Mouse (Mus musculus): ENCODE measurements around the gene Fgf18.
A peak's percentile ranks its signal among the peaks of the same experiment; 100 is the strongest.

Fgf18 gene

GRCm38 (mm10) chr11:33150364-33150763, 3.2 kb upstream of the Fgf18 start:
- DNase-seq (ENCODE audit: low spot score) = no peak

GRCm38 (mm10) chr11:33149453-33149852, 2.3 kb upstream of the Fgf18 start:
- no peak for DNase-seq (ENCODE audit: low spot score)

GRCm38 (mm10) chr11:33149088-33149436, 1.9 kb upstream of the Fgf18 start:
- no peak for DNase-seq (ENCODE audit: low spot score)

- peak; percentile 69 for DNase-seq (ENCODE audit: low spot score)
These were observed 1.3 kb upstream of the Fgf18 start for GRCm38 (mm10) chr11:33148338-33149087.

GRCm38 (mm10) chr11:33147572-33148337, 555 bp upstream of the Fgf18 start:
- peak; percentile 43 for DNase-seq (ENCODE audit: low spot score)

- DNase-seq (ENCODE audit: low spot score) = peak; percentile 46
These were observed 509 bp downstream of the Fgf18 start for GRCm38 (mm10) chr11:33146651-33147131.

DNA sequence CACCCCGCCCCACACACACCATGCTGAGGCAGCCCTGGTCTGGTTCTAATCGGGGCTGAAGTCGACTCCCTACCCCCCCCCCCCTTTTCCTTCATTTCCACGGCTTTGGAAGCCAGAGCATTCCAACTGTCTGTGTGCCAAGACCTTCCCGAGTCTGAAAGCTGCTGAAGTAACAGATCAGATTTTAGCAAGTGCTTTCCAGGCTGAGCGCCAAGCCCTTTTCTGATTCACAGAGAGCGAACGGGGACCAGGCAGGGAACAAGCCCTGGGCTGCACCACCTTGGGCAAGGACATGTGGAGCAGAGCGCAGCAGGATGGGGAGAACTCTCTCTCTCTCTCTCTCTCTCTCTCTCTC, 1.1 kb downstream of the Fgf18 start:
- peak; percentile 72 for DNase-seq (ENCODE audit: low spot score)

GRCm38 (mm10) chr11:33145201-33146142, 1.7 kb downstream of the Fgf18 start:
- no peak for DNase-seq (ENCODE audit: low spot score)

DNA sequence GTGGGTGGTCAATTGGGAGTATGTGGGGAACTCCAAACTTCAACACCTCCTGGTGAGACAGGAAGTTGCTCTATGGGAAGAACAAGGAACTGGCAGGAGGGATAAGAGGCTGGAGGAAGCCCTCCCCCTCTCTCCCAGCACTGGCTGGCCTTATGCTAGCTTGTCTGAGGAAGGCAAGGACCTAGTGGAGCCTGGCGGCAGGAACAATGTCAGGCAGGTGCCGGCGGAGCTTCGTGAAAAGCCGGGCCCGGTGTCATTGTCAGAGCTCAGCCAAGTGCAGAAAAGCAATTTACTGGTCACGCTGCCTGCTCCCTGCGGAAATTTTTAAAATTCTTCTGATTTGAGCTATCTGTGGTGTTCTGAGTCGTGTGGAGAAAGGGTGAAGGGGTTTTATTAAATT, 3.3 kb downstream of the Fgf18 start:
- DNase-seq (ENCODE audit: low spot score) = no peak

DNA sequence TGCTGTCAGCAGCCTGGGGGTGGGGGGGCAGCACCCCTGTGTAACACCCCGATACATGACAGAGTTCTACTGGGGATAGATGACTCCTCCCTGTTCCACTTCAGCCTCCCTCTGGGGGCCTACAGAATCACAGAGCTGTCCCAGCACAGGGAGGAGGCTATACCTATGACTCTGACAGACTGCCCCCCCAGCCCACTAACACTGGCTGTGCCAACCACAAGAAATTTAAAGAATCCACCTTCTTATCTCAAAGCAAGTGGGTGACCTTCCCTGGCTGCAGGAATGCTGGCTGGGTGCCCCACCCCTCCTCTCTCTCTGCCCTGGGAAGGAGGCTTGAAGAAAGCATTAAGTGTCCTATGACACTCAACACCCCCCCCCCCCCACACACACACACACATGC, 4.4 kb downstream of the Fgf18 start:
- no peak for DNase-seq (ENCODE audit: low spot score)

- DNase-seq (ENCODE audit: low spot score) = no peak
These were observed 7.1 kb downstream of the Fgf18 start for GRCm38 (mm10) chr11:33140111-33140460.

- no peak for DNase-seq (ENCODE audit: low spot score)
These were observed 7.6 kb downstream of the Fgf18 start for GRCm38 (mm10) chr11:33139458-33140110.

GRCm38 (mm10) chr11:33138686-33139085, 8.5 kb downstream of the Fgf18 start:
- no peak for DNase-seq (ENCODE audit: low spot score)

- no peak for DNase-seq (ENCODE audit: low spot score)
These were observed 12.7 kb downstream of the Fgf18 start for GRCm38 (mm10) chr11:33134391-33134986.

- no peak for DNase-seq (ENCODE audit: low spot score)
These were observed 14.4 kb downstream of the Fgf18 start for GRCm38 (mm10) chr11:33132619-33133338.

GRCm38 (mm10) chr11:33127058-33127457, 20.1 kb downstream of the Fgf18 start:
- no peak for DNase-seq (ENCODE audit: low spot score)

GRCm38 (mm10) chr11:33122575-33123268, 24.5 kb downstream of the Fgf18 start:
- no peak for DNase-seq (ENCODE audit: low spot score)

DNA sequence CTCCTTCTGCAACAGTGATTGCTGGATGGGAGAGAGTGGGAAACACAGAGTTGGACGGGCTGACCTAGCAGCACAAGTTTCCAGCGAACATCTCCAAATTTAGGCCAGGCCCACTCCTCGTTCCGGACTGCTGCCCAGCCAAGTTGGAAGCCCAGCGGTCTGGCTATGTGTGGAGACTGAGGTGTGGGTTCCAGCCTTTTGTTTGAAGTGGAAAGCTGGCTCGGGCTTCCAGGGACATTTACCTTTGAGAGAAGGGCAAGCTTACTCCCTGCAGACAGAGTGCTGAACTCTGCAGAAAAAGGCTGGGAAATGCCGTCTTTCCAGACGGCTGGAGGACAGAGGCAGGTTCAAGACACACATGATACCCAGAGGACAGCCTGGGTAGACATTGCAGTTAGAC, 27.6 kb downstream of the Fgf18 start:
- DNase-seq (ENCODE audit: low spot score) = no peak

DNA sequence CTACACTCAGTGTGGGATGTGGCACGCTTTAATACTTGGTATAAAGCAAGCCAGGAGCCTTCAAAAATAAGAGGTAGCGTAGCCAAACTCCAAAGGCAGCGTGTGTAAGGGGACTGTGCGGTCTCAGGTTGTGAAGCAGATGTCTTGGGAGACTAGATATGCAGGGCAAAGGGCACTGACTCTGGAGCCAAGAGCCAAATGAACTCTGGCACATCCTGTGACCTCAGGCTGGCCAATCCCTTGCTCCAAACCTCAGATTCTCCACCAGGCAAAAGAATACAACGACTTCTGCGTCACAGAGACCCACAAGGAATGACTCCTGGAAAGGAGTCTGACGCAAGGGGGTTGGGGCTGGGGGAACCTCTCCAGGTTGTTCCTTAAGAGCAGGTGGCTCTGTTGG, 28.1 kb downstream of the Fgf18 start:
- no peak for DNase-seq (ENCODE audit: low spot score)

DNA sequence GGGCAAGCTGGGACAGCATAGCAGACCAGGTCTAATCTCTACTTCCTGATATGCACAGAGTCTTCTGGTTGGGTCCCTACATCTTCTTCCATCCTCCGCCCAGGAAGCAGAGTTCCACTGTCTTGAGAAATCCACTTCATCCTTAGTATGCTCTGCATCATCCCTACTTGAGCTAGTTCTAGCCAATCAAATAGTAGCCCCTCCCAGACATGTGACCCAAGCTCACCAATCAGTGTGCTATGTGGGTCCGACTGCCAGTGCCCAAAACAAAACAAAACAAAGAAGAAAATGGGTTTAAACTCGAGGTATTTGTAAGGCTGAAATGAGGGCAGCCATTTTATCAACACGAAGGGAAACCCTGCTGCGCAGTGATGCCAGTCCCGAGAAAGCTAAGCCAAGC, 28.7 kb downstream of the Fgf18 start:
- DNase-seq (ENCODE audit: low spot score) = no peak
